Mouse (Mus musculus) stomach, embryonic 16.5 days (tissue): ENCODE measurements at regions not wholly inside any gene's neighbourhood (a gene's known extent, or its start where the extent isn't known, plus 50 kb on each side); places are given as distances from the start of the nearest gene placed in this dataset.

Experiments used
- ATAC-seq: fragments of 200-750 bp; cut with Nextera tagmentation; 2 replicates; pipeline ENCODE4 v1.8.0; 2017; ENCODE audit warnings: moderate number of reproducible peaks, moderate TSS enrichment; ENCODE audit not compliant: insufficient read depth, low FRiP score
- H3K27ac ChIP-seq: fragments of 300-500 bp; sonication (generic); 2 replicates; pipeline ENCODE4 v1.5.1; 2014; ENCODE audit warnings: low read length
- H3K27me3 ChIP-seq: fragments of 300-500 bp; sonication (generic); 2 replicates; pipeline ENCODE4 v1.6.1; 2014; ENCODE audit warnings: low read length, control low read depth, mixed read lengths; ENCODE audit not compliant: control insufficient read depth, insufficient read depth
- H3K36me3 ChIP-seq: fragments of 300-500 bp; sonication (generic); 2 replicates; pipeline ENCODE4 v1.6.1; 2014; ENCODE audit warnings: low read length; ENCODE audit not compliant: control insufficient read depth, insufficient read depth
- H3K4me1 ChIP-seq: fragments of 300-500 bp; sonication (generic); 2 replicates; pipeline ENCODE4 v1.6.1; 2014; ENCODE audit warnings: low read length, control low read depth, mixed read lengths; ENCODE audit not compliant: control insufficient read depth, insufficient read depth
- H3K4me2 ChIP-seq: fragments of 300-500 bp; sonication (generic); 2 replicates; pipeline ENCODE4 v1.6.1; 2014; ENCODE audit warnings: low read depth, low read length, mixed read lengths
- H3K4me3 ChIP-seq: fragments of 300-500 bp; sonication (generic); replicated peaks from 2 replicates; pipeline ENCODE4 v1.5.1; 2014; ENCODE audit warnings: mild to moderate bottlenecking, low read length
- H3K9ac ChIP-seq: fragments of 300-500 bp; sonication (generic); 2 replicates; pipeline ENCODE4 v1.6.1; 2014; ENCODE audit warnings: low read length
- H3K9me3 ChIP-seq: fragments of 300-500 bp; sonication (generic); replicated peaks from 2 replicates; pipeline ENCODE4 v1.6.1; 2016; ENCODE audit warnings: low read length, control low read depth; ENCODE audit not compliant: control insufficient read depth
- WGBS: fragments of 180-500 bp; shearing (Covaris S2); extraction: QIAGEN DNeasy Blood & Tissue Kit; methylation state at CpG from one replicate; pipeline ENCODE4 v1.1.7; 2014; 5-methylcytosine and 5-hydroxymethylcytosine counted together

DNA sequence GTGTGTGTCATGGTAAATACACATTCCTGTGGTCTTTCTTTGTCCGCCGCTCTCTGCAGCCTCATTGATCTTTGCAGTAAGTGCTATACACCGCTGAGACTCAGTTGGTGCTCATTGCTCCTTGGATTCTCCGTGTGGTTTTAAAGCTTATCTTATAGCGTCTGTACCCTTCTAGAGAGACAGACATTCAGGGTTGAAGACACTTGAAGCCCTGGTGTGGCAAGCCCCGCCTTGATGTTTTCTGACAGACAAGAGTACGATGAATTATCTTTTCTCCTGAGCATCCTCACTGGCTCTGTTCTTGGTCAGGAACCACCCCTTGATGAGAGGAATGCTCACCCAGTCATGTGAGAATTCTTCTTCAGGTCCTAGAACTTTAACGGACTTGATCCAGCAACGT is 1182.7 kb upstream of the A1bg start:
- Histone ChIP-seq H3K4me1 (peaks cover 18% of the 10 kb centered on the region), H3K4me3 (no peak overlapping the region), H3K27ac (no peak overlapping the region), H3K9me3 (no peaks in the 10 kb centered on the region), H3K36me3 (no peaks in the 10 kb centered on the region), H3K4me2 (no peak overlapping the region), H3K9ac (no peak overlapping the region), H3K27me3 (no peaks in the 10 kb centered on the region)
- 52% methylated on average over 9 of the region's 9 CpGs for WGBS
- no peak for ATAC-seq

GRCm38 (mm10) chr15:62104653-62105052 is 1181.8 kb upstream of the A1bg start:
- no peaks in the 10 kb centered on the region for H3K27me3 ChIP-seq
- no peak for ATAC-seq
- 52% methylated on average over 7 of the region's 7 CpGs for WGBS
- no peak overlapping the region for H3K4me2 ChIP-seq
- no peaks in the 10 kb centered on the region for H3K36me3 ChIP-seq
- peaks cover 18% of the 10 kb centered on the region for H3K4me1 ChIP-seq
- H3K27ac ChIP-seq, result no peak overlapping the region
- no peak overlapping the region for H3K4me3 ChIP-seq
- no peaks in the 10 kb centered on the region for H3K9me3 ChIP-seq
- H3K9ac ChIP-seq, result no peak overlapping the region

DNA sequence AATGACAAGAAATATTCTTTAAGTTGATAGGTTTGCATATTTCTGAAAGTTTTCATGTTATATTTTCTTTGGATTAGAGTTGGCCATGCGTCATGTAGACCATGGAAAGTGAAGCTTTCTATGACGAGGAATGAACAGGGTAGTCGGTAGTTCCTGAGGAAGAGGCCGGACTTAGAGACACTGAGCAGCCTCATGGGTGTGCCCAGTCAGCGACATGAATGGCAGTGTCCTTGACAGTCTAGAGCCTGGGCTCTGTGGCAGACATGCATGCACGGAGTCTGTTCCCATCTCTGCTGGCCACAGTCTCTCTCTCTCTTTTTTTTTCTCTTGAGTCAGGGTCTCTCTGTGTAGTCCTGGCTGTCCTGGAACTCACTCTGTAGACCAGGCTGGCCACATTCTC is 1176.9 kb upstream of the A1bg start:
- H3K27ac ChIP-seq, result no peak overlapping the region
- ATAC-seq, result no peak
- no peaks in the 10 kb centered on the region for H3K27me3 ChIP-seq
- H3K4me1 ChIP-seq, result peaks cover 7% of the 10 kb centered on the region; the same call in 1 of the 2 replicates
- H3K36me3 ChIP-seq, result no peaks in the 10 kb centered on the region
- WGBS, result 80% methylated on average over 6 of the region's 6 CpGs
- H3K4me3 ChIP-seq, result no peak overlapping the region
- H3K9ac ChIP-seq, result no peak overlapping the region
- H3K9me3 ChIP-seq, result no peaks in the 10 kb centered on the region
- H3K4me2 ChIP-seq, result no peak overlapping the region

DNA sequence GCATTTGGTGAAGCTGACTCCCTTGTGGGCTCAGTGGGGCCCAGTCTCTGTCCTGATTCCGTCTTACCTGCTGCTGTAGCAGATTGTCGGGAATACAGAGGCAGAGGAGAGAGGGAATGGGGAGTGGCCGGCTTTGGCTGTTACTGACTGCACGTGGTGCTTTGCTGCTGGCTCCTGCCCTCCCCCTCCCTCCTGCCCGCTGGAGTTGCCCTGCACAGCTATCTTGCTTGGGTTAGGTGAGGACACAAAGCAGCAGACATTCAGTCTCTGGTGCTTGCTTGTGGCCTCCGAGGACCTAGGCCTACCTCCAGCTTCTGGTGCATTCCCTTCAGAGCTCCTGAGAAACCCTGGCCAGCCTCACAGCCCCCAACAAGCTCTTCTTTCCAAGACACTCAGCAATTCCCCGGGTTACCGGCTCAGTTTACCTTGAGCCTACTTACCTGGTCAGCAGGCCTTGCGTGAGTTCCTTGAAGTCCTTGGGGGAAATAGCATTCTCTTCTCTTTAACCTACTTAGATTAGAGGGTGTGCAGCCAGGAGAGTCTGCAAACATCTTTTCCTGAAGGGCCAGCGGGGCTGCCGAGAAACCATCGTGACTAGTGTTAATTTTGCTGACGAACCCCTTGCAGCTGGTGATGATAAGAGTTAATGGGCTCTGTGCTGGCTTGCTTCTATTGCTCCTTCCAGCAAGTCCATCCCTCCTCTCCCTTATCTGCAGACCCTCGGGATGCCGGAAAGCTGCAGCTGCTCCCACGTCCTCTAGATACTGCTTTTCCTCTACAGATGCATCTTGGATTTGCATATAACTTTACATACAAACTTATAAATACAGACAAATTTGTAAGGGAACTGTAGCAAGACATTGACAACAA is 1176.2 kb upstream of the A1bg start:
- Histone ChIP-seq H3K36me3 (no peaks in the 10 kb centered on the region), H3K4me3 (no peak overlapping the region), H3K9ac (no peak overlapping the region), H3K27me3 (no peaks in the 10 kb centered on the region), H3K27ac (no peak overlapping the region; the same call in 1 of the 2 replicates), H3K4me1 (peaks cover 7% of the 10 kb centered on the region; the same call in 1 of the 2 replicates), H3K4me2 (peak overlapping the region; percentile 13; the same call in 1 of the 2 replicates), H3K9me3 (no peaks in the 10 kb centered on the region)
- ATAC-seq, result peak; percentile 83; the same call in 1 of the 2 replicates
- WGBS, result 35% methylated on average over 16 of the region's 16 CpGs

DNA sequence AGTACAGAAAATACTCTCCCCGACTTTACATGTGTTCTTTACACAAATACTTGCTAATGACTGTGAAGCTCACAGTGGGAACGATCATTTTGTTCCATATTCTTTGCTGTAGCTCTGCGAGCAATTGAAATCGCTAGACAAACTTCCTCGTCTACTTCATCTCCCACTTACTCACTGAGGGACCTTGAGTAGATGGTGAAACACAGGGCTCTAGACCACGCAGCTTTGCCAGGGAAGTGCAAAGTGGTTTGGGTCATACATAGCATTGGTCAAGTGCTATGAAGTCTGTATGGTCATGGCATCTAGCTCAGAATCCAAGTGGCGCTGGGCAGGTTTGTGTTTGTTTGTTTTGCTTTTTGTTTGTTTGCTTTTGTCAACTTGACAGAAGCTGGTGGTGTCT is 1174.0 kb upstream of the A1bg start:
- no peaks in the 10 kb centered on the region for H3K9me3 ChIP-seq
- H3K9ac ChIP-seq, result no peak overlapping the region
- WGBS, result 83% methylated on average over 7 of the region's 7 CpGs
- no peaks in the 10 kb centered on the region for H3K27me3 ChIP-seq
- no peak overlapping the region for H3K4me2 ChIP-seq
- H3K4me3 ChIP-seq, result no peak overlapping the region
- peaks cover 7% of the 10 kb centered on the region; the same call in 1 of the 2 replicates for H3K4me1 ChIP-seq
- H3K27ac ChIP-seq, result no peak overlapping the region
- no peak for ATAC-seq
- H3K36me3 ChIP-seq, result no peaks in the 10 kb centered on the region

DNA sequence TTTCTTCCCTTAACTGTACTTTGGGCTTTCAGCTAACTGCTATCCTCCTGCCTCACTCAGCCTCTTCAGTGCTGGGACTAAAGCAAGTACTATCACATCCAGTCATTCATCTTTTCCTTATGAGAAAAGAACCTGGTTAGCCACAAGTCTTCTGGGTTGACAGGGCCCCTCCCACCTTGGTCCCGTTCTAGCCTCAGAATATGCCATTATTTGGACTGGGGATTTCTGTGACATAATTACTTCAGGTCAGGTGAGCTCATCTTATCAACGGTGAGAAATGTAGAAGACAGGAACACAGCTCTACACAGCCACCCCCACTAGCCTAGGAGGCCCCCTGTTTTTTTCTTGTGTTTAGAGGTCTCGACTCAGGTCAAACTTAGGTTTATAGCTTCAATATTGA is 1172.4 kb upstream of the A1bg start:
- no peaks in the 10 kb centered on the region for H3K9me3 ChIP-seq
- no peak for ATAC-seq
- no peak overlapping the region for H3K9ac ChIP-seq
- no peak overlapping the region for H3K4me3 ChIP-seq
- no peak overlapping the region for H3K4me2 ChIP-seq
- H3K4me1 ChIP-seq, result peaks cover 7% of the 10 kb centered on the region; the same call in 1 of the 2 replicates
- H3K36me3 ChIP-seq, result no peaks in the 10 kb centered on the region
- 82% methylated on average over 3 of the region's 3 CpGs for WGBS
- no peaks in the 10 kb centered on the region for H3K27me3 ChIP-seq
- H3K27ac ChIP-seq, result no peak overlapping the region

GRCm38 (mm10) chr15:62093672-62094071 is 1170.9 kb upstream of the A1bg start:
- Histone ChIP-seq H3K27ac (no peak overlapping the region), H3K4me1 (0 out of 2 replicates have a peak, but pooled peaks cover 2% of the 10 kb centered on the region), H3K27me3 (no peaks in the 10 kb centered on the region), H3K9me3 (no peaks in the 10 kb centered on the region), H3K36me3 (no peaks in the 10 kb centered on the region), H3K4me3 (no peak overlapping the region), H3K9ac (no peak overlapping the region), H3K4me2 (no peak overlapping the region)
- ATAC-seq, result no peak
- WGBS, result 81% methylated on average over 4 of the region's 4 CpGs

GRCm38 (mm10) chr15:62092671-62093185 is 1169.9 kb upstream of the A1bg start:
- Histone ChIP-seq H3K4me1 (no peaks in the 10 kb centered on the region), H3K9me3 (no peaks in the 10 kb centered on the region), H3K4me3 (no peak overlapping the region), H3K4me2 (no peak overlapping the region), H3K36me3 (no peaks in the 10 kb centered on the region), H3K27me3 (no peaks in the 10 kb centered on the region), H3K9ac (no peak overlapping the region), H3K27ac (no peak overlapping the region)
- ATAC-seq, result peak; percentile 41; the same call in 1 of the 2 replicates
- 17% methylated on average over 5 of the region's 5 CpGs for WGBS
